Mouse (Mus musculus) kidney, embryonic 15.5 days (tissue): Measurements from ENCODE around the gene Psen2. TPM values are rescaled to one million over a fixed set of nuclear protein-coding genes. Genes with fewer than 3 reads are reported as not detected.

Experiments
- ATAC-seq: fragments of 200-750 bp; cut with Nextera tagmentation; replicated peaks from 2 replicates; pipeline ENCODE4 v1.8.0; 2017; ENCODE audit warnings: moderate TSS enrichment; ENCODE audit not compliant: low FRiP score
- H3K27ac ChIP-seq: fragments of 300-500 bp; sonication (generic); 2 replicates; pipeline ENCODE4 v1.5.1; 2015; ENCODE audit warnings: mild to moderate bottlenecking, inconsistent platforms
- H3K27me3 ChIP-seq: fragments of 300-500 bp; sonication (generic); 2 replicates; pipeline ENCODE4 v1.6.1; 2015; ENCODE audit warnings: inconsistent platforms
- H3K36me3 ChIP-seq: fragments of 300-500 bp; sonication (generic); 2 replicates; pipeline ENCODE4 v1.6.1; 2015; ENCODE audit warnings: inconsistent platforms
- H3K4me1 ChIP-seq: fragments of 300-500 bp; sonication (generic); 2 replicates; pipeline ENCODE4 v1.6.1; 2015; ENCODE audit warnings: inconsistent platforms
- H3K4me2 ChIP-seq: fragments of 300-500 bp; sonication (generic); 2 replicates; pipeline ENCODE4 v1.6.1; 2015; ENCODE audit warnings: moderate library complexity, mild to moderate bottlenecking, inconsistent platforms
- H3K4me3 ChIP-seq: fragments of 300-500 bp; sonication (generic); replicated peaks from 2 replicates; pipeline ENCODE4 v1.5.1; 2015; ENCODE audit warnings: mild to moderate bottlenecking, inconsistent platforms
- H3K9ac ChIP-seq: fragments of 300-500 bp; sonication (generic); 2 replicates; pipeline ENCODE4 v1.6.1; 2015; ENCODE audit warnings: mild to moderate bottlenecking, inconsistent platforms
- H3K9me3 ChIP-seq: fragments of 300-500 bp; sonication (generic); replicated peaks from 2 replicates; pipeline ENCODE4 v1.6.1; 2016; ENCODE audit warnings: inconsistent platforms
- WGBS: fragments of 180-500 bp; shearing (Covaris S2); methylation state at CpG from one replicate; pipeline ENCODE4 v1.1.7; 2015; ENCODE audit warnings: mixed read lengths; 5-methylcytosine and 5-hydroxymethylcytosine counted together
- polyA plus RNA-seq: library from polyadenylated mRNA; unstranded; fragments of >200 nt; fragmentation: Nextera tagmentation; extraction: Ambion mirVana; gene quantifications from 2 replicates; pipeline ENCODE4 v1.2.1, GENCODE M21; 2015

The Psen2 gene
- polyA plus RNA-seq, 1 experiment from 2014 or later, result 18.7 TPM

GRCm38 (mm10) chr1:180179840-180180239 lies 83.4 kb downstream of the Psen2 start:
- 75% methylated on average over 2 of the region's 2 CpGs for WGBS

GRCm38 (mm10) chr1:180179100-180179499 lies 84.1 kb downstream of the Psen2 start:
- ATAC-seq, result no peak
- Histone ChIP-seq H3K9ac (no peak overlapping the region), H3K27ac (no peak overlapping the region), H3K9me3 (no peaks in the 10 kb centered on the region), H3K36me3 (no peaks in the 10 kb centered on the region), H3K4me1 (peaks cover 8% of the 10 kb centered on the region; the same call in 1 of the 2 replicates), H3K27me3 (no peaks in the 10 kb centered on the region), H3K4me2 (no peak overlapping the region), H3K4me3 (no peak overlapping the region)
- WGBS, result 93% methylated on average over 4 of the region's 4 CpGs

More at GRCm38 (mm10) chr1:180179840-180180239, 83.4 kb downstream of the Psen2 start:
- H3K4me3 ChIP-seq, result no peak overlapping the region
- H3K27ac ChIP-seq, result no peak overlapping the region
- H3K9ac ChIP-seq, result no peak overlapping the region
- H3K4me1 ChIP-seq, result peaks cover 10% of the 10 kb centered on the region; the same call in 1 of the 2 replicates
- no peak for ATAC-seq
- H3K36me3 ChIP-seq, result no peaks in the 10 kb centered on the region
- H3K9me3 ChIP-seq, result no peaks in the 10 kb centered on the region
- H3K27me3 ChIP-seq, result no peaks in the 10 kb centered on the region
- no peak overlapping the region for H3K4me2 ChIP-seq

- Histone ChIP-seq H3K4me1 (peaks cover 8% of the 10 kb centered on the region; the same call in 1 of the 2 replicates), H3K9ac (no peak overlapping the region), H3K9me3 (no peaks in the 10 kb centered on the region), H3K4me3 (no peak overlapping the region), H3K4me2 (no peak overlapping the region), H3K27me3 (no peaks in the 10 kb centered on the region), H3K36me3 (no peaks in the 10 kb centered on the region), H3K27ac (no peak overlapping the region)
- WGBS, result 89% methylated on average over 9 of the region's 9 CpGs
- no peak for ATAC-seq
Measured at GRCm38 (mm10) chr1:180178340-180178739, 84.9 kb downstream of the Psen2 start.

Other genes with a start within 250 kb of the Psen2 start
- 18.4 and 18.6 TPM in 2 replicates for gene Coq8a, start 63.8 kb downstream of the Psen2 start, polyA plus RNA-seq
- gene Itpkb, start 67.0 kb upstream of the Psen2 start, polyA plus RNA-seq, result 8.8 and 9.4 TPM in 2 replicates
- gene Stum, start 220.1 kb upstream of the Psen2 start, polyA plus RNA-seq, result 1.4 and 1.7 TPM in 2 replicates